Mouse (Mus musculus) neural tube, embryonic 10.5 days (tissue): Measurements from ENCODE around the gene Dgat2.

ENCODE experiments used
- DNase-seq: peaks from one replicate; pipeline ENCODE4 v3.0.0-alpha.2; 2017; ENCODE audit warnings: low spot score; ENCODE audit errors: extremely low spot score

Gene Dgat2

DNA sequence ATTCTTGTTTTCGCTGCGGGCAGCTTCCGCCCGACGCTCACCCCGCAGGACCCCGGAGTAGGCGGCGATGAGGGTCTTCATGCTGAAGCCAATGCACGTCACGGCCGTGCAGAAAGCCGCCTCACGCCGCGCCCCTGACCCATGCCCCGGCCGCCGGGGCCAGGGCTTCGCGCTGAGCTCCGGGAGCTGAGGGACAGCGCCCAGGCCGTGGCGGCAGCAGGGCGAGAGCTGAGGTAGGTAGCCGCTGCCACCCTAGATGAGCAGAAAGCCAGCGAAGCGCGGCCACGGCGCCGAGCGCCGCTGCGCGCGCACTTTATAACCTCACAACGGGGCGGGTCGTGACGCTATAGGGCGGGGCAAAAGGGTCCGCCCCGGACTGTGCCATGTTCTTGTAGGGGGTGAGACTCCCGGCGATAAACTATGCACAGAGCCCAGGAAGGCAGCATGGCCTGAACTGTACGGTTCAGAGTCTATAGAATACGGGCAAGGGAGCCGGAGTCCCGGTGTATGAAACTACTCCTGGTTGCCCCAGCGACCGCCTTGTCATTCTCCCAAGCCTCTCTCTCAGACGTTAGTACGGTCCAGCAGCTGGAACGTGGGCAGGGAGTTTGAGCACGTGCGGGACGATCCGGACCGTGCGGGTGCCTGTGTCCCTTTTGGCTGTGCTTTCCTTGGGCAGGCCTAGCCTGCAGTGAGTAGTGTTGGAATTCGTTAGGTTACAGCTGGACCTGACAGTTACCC, at the start of gene Dgat2:
Gene Dgat2 (minus strand): TSS at position 288 of the 741 bp plus-strand sequence.
- DNase-seq, result peak; percentile 96

GRCm38 (mm10) chr7:99230061-99230747, 47.7 kb upstream of the Dgat2 start:
- no peak for DNase-seq

GRCm38 (mm10) chr7:99229411-99229810, 46.9 kb upstream of the Dgat2 start:
- DNase-seq, result peak; percentile 71

GRCm38 (mm10) chr7:99228825-99229224, 46.3 kb upstream of the Dgat2 start:
- no peak for DNase-seq

DNA sequence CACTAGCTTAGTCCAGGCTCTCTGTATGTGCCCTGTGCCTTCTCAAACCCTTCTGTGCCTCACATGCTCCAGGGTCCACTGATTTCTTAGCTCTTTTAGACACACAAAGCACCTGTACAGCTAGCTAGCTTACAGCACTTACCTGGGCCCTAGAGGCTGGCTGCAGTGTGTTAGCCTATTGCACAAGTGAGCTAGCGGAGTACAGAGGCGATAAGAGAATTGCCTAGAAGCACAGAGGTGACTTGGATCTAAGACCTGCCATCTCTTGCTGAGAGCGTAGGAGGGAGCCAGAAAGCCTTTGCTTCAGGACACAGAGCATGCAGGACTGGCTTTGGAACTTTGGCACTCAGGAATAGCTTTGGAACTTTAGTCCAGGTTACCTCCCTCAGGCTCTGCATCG, 44.7 kb upstream of the Dgat2 start:
- DNase-seq, result no peak

GRCm38 (mm10) chr7:99226662-99227061, 44.1 kb upstream of the Dgat2 start:
- no peak for DNase-seq

DNA sequence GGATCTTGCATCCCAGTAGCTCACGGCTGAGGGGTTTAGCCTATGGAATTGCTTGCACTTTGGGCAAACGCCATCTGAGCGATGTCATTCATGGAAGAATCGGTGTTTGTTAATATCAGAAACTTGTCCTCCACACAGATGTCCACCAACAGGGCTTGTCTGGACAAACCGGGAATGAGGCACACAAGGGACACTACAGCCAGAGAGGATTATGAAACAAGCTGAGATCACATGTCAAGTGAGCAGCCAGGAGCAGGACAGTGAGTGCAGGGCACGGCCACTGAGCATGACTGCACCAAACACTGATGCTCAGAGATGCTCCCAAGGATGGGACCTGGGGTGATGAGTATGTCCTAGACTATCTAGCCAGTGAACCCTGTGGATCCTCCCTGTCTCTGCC, 42.9 kb upstream of the Dgat2 start:
- no peak for DNase-seq

DNA sequence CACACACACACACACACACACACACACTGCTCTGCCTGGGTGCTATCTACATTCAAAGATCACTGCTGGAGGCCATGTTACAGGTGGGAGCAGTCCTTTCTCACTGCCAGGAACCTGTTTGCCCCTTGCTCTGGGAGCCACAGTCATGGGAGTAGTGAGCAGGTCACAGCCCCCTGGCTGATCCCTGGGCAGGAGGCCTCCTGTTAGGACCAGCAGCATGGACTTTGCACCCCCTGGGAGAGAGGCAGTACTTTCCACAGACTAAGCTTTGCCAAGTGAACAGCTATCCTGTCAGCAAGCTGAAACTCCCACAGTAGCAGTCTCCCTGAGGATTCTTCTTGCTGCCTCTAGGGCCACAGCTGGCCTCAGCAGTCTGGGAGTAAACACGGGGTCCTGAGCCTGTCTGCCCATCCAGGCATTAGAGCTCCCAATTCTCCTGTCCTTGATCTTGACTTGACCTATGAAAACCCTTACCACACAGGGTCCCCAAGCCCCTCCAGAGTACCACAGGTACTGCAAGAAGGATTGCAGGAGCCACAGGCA, 42.2 kb upstream of the Dgat2 start:
- no peak for DNase-seq

- DNase-seq, result no peak
These were observed 41.7 kb upstream of the Dgat2 start for GRCm38 (mm10) chr7:99224225-99224624.

DNA sequence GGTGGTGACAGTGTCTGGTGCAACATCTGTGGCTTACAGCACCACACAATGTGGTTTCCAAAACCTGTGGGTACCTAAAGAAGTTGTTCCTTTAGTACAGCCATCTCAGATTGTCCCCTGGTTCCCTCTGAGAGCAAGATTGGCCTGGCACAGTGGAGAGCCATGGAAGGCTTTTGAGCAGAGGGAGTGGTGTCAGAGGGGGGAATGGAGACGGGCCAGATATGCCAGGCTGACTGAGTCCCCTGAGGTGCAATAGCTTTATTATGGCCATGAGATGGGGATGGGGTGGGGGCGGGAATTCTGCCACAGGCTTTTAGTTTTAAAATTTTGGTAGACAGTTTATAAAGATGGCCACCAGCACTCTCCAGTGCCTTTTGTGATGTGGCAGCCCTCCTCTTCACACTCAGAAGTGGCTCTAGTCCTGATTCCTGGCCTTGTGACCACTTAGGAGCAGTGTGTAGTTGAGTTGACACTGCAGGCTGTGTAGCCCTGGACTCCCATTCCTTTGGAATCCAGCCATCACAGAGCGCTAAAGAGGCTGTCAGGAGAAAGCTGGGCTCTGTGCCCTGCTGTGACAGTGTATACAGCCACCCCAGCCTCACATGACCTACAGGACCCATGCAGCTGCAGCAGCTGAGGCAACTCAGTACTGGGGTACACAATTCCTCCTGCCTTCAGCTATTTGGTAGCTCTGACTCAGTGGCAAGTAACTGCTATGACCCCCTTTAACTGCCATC, 35.0 kb upstream of the Dgat2 start:
- DNase-seq, result no peak

DNA sequence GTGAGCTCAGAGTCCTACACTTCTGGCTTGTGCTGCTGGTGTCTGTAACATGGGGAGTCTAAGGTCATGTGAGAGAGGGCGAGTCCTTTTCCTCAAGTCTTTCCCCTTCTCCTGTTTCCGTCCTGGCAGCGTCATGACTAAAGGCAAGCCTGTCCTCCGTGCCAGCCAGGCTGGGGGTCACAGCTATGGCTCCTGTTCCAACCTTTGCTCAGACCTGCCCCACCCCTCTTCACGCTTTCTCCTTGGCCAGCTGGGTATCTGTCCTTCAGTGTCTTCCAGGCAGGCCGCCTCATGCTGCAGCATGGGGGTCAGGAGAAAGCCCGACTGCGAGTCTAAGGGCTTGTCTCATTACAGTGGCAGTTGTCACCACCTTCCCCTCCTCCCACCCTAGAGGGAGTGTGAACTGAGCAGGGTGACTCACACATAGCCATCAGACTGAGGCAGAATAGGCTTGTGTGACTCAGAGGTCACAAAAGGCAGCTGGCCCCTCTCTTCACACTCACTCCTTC, 32.9 kb upstream of the Dgat2 start:
- DNase-seq, result no peak

- no peak for DNase-seq
These were observed 32.2 kb upstream of the Dgat2 start for GRCm38 (mm10) chr7:99214621-99215185.

DNA sequence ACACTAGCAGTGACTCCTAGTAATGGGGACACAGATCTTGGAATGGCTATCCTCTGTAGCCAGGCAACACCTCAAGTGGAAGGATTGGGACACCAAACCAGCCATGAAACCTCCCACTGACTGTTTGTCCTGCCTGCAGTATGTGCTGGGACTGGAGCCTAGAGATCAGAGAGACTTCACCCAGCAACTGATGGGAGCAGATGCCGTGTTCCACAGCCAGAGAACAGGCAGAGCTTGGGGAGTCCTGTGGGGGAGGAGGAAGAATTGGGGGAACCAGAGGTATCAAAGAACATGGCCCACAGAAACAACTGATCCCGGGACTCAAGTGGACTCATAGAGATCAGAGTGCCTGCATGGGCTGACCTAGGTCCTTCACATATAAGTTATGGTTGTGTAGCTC, 31.2 kb upstream of the Dgat2 start:
- DNase-seq, result no peak

DNA sequence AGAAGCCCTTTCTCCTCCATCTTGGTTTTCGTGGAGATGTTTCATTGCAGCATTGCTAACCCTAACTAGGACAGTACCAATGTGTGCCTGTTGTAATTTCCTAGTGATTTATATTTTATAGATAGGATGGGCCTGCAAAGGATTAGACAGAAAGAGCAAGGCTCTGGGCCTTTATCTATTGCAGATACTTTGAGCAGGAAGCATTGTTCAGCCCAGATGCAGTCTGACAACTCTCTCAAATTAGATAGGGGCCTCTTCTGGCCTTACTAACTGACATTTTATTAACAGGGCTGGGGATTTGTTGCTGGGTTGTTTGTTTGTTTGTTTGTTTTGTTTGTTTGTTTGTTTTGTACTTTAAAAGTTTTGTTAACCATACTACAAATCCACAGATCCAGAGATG, 30.5 kb upstream of the Dgat2 start:
- DNase-seq, result no peak

DNA sequence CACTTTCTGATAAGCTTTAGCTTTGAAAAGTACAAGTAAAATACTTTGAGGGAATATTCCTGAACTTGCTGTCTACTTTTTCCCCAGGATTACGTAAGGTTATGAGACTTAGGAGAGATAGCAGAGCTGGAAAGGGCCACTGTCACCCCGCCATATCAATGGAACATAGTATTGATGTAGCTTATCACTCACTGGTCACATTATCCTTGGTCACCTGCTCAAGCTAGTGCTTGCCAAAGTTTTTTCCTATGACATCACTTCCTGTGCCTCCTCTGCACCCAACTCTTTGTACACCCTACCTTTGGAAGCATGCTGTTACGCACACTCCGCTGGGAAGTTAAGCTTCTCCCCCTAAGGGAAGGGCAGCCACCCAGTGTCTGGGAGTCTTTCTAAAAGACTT, 26.2 kb upstream of the Dgat2 start:
- DNase-seq, result no peak

DNA sequence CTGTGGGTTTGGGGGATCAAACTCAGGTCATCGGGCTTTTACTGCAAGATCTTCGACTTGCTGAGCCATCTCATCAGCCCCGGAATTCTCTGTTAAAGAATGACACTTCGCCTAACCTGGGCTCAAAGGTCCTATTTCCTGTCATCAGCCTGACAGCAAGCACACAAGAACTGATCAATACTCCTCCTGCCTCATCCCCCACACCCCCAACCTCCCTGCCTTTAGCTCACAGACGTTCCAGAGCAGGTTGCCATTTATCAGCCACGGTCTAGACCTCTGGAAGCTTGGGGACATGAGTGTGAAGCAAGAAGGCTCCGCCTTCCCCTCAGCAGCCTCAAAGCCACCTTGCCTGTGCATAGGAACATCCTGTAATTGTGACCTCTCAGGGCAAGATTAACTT, 23.8 kb upstream of the Dgat2 start:
- DNase-seq, result no peak

GRCm38 (mm10) chr7:99202163-99202562, 19.6 kb upstream of the Dgat2 start:
- no peak for DNase-seq

GRCm38 (mm10) chr7:99200290-99200689, 17.8 kb upstream of the Dgat2 start:
- DNase-seq, result no peak

- no peak for DNase-seq
These were observed 17.1 kb upstream of the Dgat2 start for GRCm38 (mm10) chr7:99199451-99200175.

GRCm38 (mm10) chr7:99198811-99199210, 16.3 kb upstream of the Dgat2 start:
- DNase-seq, result no peak

DNA sequence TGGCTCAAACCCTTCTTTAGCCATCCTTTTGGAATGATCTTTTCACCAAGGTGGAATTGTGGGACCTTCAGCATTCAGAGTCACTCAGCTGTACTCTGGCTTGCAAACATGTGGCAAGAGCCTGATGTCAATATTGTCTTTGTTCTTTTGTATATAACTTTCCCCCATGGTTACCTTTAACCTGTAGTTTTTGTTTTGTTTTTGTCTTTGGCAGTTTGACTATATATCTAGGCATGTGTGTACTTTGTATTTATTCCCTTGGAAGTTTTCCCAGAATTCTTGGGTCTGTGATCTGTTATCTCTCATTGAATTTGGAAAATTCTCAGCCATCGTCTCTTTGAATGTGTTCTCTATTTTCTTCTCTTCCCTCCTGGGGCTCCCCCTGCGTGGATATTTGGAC, 12.0 kb upstream of the Dgat2 start:
- DNase-seq, result no peak
